Mouse (Mus musculus) midbrain, embryonic 16.5 days (tissue): Measurements from ENCODE around the gene Myo15b. TPM values are rescaled to one million over a fixed set of nuclear protein-coding genes. Genes with fewer than 3 reads are reported as not detected.

Source experiments
- ATAC-seq: fragments of 200-750 bp; cut with Nextera tagmentation; 2 replicates; pipeline ENCODE4 v1.8.0; 2017; ENCODE audit warnings: moderate TSS enrichment
- H3K27ac ChIP-seq: fragments of 300-500 bp; sonication (generic); 2 replicates; pipeline ENCODE4 v1.5.1; 2014; ENCODE audit warnings: mild to moderate bottlenecking, low read length, mixed read lengths
- H3K27me3 ChIP-seq: fragments of 300-500 bp; sonication (generic); 2 replicates; pipeline ENCODE4 v1.6.1; 2014; ENCODE audit warnings: low read depth, low read length, mixed read lengths; ENCODE audit not compliant: control insufficient read depth, insufficient read depth
- H3K36me3 ChIP-seq: fragments of 300-500 bp; sonication (generic); 2 replicates; pipeline ENCODE4 v1.6.1; 2014; ENCODE audit warnings: mild to moderate bottlenecking, low read length, moderate library complexity, mixed read lengths; ENCODE audit not compliant: control insufficient read depth, insufficient read depth
- H3K4me1 ChIP-seq: fragments of 300-500 bp; sonication (generic); 2 replicates; pipeline ENCODE4 v1.6.1; 2014; ENCODE audit warnings: mild to moderate bottlenecking, low read length, mixed read lengths; ENCODE audit not compliant: control insufficient read depth, insufficient read depth
- H3K4me2 ChIP-seq: fragments of 300-500 bp; sonication (generic); 2 replicates; pipeline ENCODE4 v1.6.1; 2014; ENCODE audit warnings: mild to moderate bottlenecking, low read length, mixed read lengths
- H3K4me3 ChIP-seq: fragments of 300-500 bp; sonication (generic); 2 replicates; pipeline ENCODE4 v1.5.1; 2014; ENCODE audit warnings: low read depth, mild to moderate bottlenecking, low read length, moderate library complexity, mixed read lengths
- H3K9ac ChIP-seq: fragments of 300-500 bp; sonication (generic); 2 replicates; pipeline ENCODE4 v1.6.1; 2014; ENCODE audit warnings: low read depth, low read length, mixed read lengths
- H3K9me3 ChIP-seq: fragments of 300-500 bp; sonication (generic); replicated peaks from 2 replicates; pipeline ENCODE4 v1.6.1; 2014; ENCODE audit warnings: mild to moderate bottlenecking, low read length, mixed read lengths; ENCODE audit not compliant: control insufficient read depth, poor library complexity, severe bottlenecking
- WGBS: fragments of 180-500 bp; shearing (Covaris S2); extraction: QIAGEN DNeasy Blood & Tissue Kit; methylation state at CpG from one replicate; pipeline ENCODE4 v1.1.7; 2014; 5-methylcytosine and 5-hydroxymethylcytosine counted together
- polyA plus RNA-seq: library from polyadenylated mRNA; unstranded; fragments of >200 nt; fragmentation: Nextera tagmentation; extraction: Ambion mirVana; gene quantifications from 2 replicates; pipeline ENCODE4 v1.2.1, GENCODE M21; 2015

Gene Myo15b
- polyA plus RNA-seq, 1 experiment from 2014 or later = not detected

GRCm38 (mm10) chr11:115892213-115892612, 34.0 kb downstream of the Myo15b start:
- H3K27ac ChIP-seq = no peak overlapping the region
- peaks cover 8% of the 10 kb centered on the region; the same call in 1 of the 2 replicates for H3K36me3 ChIP-seq
- H3K9me3 ChIP-seq = no peaks in the 10 kb centered on the region
- no peak overlapping the region for H3K4me3 ChIP-seq
- ATAC-seq = no peak
- H3K27me3 ChIP-seq = no peaks in the 10 kb centered on the region
- H3K9ac ChIP-seq = no peak overlapping the region
- WGBS = 63% methylated on average over 6 of the region's 6 CpGs
- H3K4me2 ChIP-seq = no peak overlapping the region
- H3K4me1 ChIP-seq = no peaks in the 10 kb centered on the region

- Histone ChIP-seq H3K4me3 (no peak overlapping the region), H3K27ac (no peak overlapping the region), H3K27me3 (no peaks in the 10 kb centered on the region), H3K4me2 (no peak overlapping the region), H3K4me1 (no peaks in the 10 kb centered on the region), H3K36me3 (peaks cover 8% of the 10 kb centered on the region; the same call in 1 of the 2 replicates), H3K9me3 (no peaks in the 10 kb centered on the region), H3K9ac (no peak overlapping the region)
- WGBS = 92% methylated on average over 9 of the region's 9 CpGs
- no peak for ATAC-seq
Observed at GRCm38 (mm10) chr11:115893071-115893470, 34.9 kb downstream of the Myo15b start.

GRCm38 (mm10) chr11:115894755-115895520, 36.7 kb downstream of the Myo15b start:
- H3K36me3 ChIP-seq = peaks cover 8% of the 10 kb centered on the region; the same call in 1 of the 2 replicates
- no peaks in the 10 kb centered on the region for H3K27me3 ChIP-seq
- no peak overlapping the region for H3K4me3 ChIP-seq
- no peak overlapping the region for H3K4me2 ChIP-seq
- H3K9me3 ChIP-seq = no peaks in the 10 kb centered on the region
- ATAC-seq = no peak
- WGBS = 78% methylated on average over 14 of the region's 14 CpGs
- no peak overlapping the region for H3K9ac ChIP-seq
- no peak overlapping the region for H3K27ac ChIP-seq
- no peaks in the 10 kb centered on the region for H3K4me1 ChIP-seq

GRCm38 (mm10) chr11:115898446-115898845, 40.2 kb downstream of the Myo15b start:
- no peaks in the 10 kb centered on the region for H3K9me3 ChIP-seq
- H3K27ac ChIP-seq = no peak overlapping the region
- no peak for ATAC-seq
- H3K27me3 ChIP-seq = no peaks in the 10 kb centered on the region
- H3K4me3 ChIP-seq = no peak overlapping the region
- H3K9ac ChIP-seq = no peak overlapping the region
- no peak overlapping the region for H3K4me2 ChIP-seq
- 92% methylated on average over 7 of the region's 7 CpGs for WGBS
- H3K36me3 ChIP-seq = peaks cover 5% of the 10 kb centered on the region; the same call in 1 of the 2 replicates
- H3K4me1 ChIP-seq = no peaks in the 10 kb centered on the region

- H3K27ac ChIP-seq = no peak overlapping the region
- no peaks in the 10 kb centered on the region for H3K4me1 ChIP-seq
- no peaks in the 10 kb centered on the region for H3K27me3 ChIP-seq
- H3K9me3 ChIP-seq = no peaks in the 10 kb centered on the region
- no peak overlapping the region for H3K9ac ChIP-seq
- H3K4me3 ChIP-seq = no peak overlapping the region
- ATAC-seq = no peak
- WGBS = 28% methylated on average over 4 of the region's 4 CpGs
- no peak overlapping the region for H3K4me2 ChIP-seq
- H3K36me3 ChIP-seq = peaks cover 2% of the 10 kb centered on the region; the same call in 1 of the 2 replicates
Observed at GRCm38 (mm10) chr11:115898886-115899285, 40.7 kb downstream of the Myo15b start.

GRCm38 (mm10) chr11:115899486-115900266, 41.5 kb downstream of the Myo15b start, which contains the start of gene Smim5:
TSS of gene Smim5 (plus strand) at chr11:115899966.
- peaks cover 2% of the 10 kb centered on the region; the same call in 1 of the 2 replicates for H3K36me3 ChIP-seq
- H3K4me1 ChIP-seq = no peaks in the 10 kb centered on the region
- H3K27ac ChIP-seq = no peak within 1 kb of the TSS
- H3K27me3 ChIP-seq = no peaks in the 10 kb centered on the region
- no peak within 1 kb of the TSS for H3K4me3 ChIP-seq
- no peak for ATAC-seq
- H3K4me2 ChIP-seq = no peak within 1 kb of the TSS
- 28% methylated on average over 16 of the region's 16 CpGs for WGBS
- no peaks in the 10 kb centered on the region for H3K9me3 ChIP-seq
- H3K9ac ChIP-seq = no peak within 1 kb of the TSS

GRCm38 (mm10) chr11:115900561-115901337, 42.5 kb downstream of the Myo15b start:
- Histone ChIP-seq H3K4me1 (no peaks in the 10 kb centered on the region), H3K27ac (no peak overlapping the region), H3K9me3 (no peaks in the 10 kb centered on the region), H3K4me2 (no peak overlapping the region), H3K9ac (no peak overlapping the region), H3K36me3 (0 out of 2 replicates have a peak, but pooled peaks cover 2% of the 10 kb centered on the region), H3K4me3 (no peak overlapping the region), H3K27me3 (no peaks in the 10 kb centered on the region)
- ATAC-seq = no peak
- WGBS = 71% methylated on average over 8 of the region's 8 CpGs

GRCm38 (mm10) chr11:115901338-115902161, 43.3 kb downstream of the Myo15b start:
- no peaks in the 10 kb centered on the region for H3K27me3 ChIP-seq
- WGBS = 84% methylated on average over 9 of the region's 9 CpGs
- no peaks in the 10 kb centered on the region for H3K9me3 ChIP-seq
- H3K4me3 ChIP-seq = no peak overlapping the region
- no peak overlapping the region for H3K9ac ChIP-seq
- no peak overlapping the region for H3K4me2 ChIP-seq
- H3K36me3 ChIP-seq = no peaks in the 10 kb centered on the region
- no peak for ATAC-seq
- no peak overlapping the region for H3K27ac ChIP-seq
- no peaks in the 10 kb centered on the region for H3K4me1 ChIP-seq
